Mouse (Mus musculus) liver, postnatal 0 days (tissue): ENCODE measurements around the gene Zfp763. TPM values are rescaled to one million over a fixed set of nuclear protein-coding genes. Genes with fewer than 3 reads are reported as not detected.
A peak's percentile ranks its signal among the peaks of the same experiment; 100 is the strongest.
"Not testable (repeated sequence)": the region's sequence is repeated elsewhere in the genome, so short reads cannot be mapped to it uniquely, and the experiment has no call there.

Experiments used
- ATAC-seq: fragments of 200-750 bp; cut with Nextera tagmentation; 2 replicates; pipeline ENCODE4 v1.8.0; 2017; ENCODE audit warnings: mild to moderate bottlenecking, moderate library complexity
- DNase-seq: peaks from one replicate; pipeline ENCODE4 v3.0.0-alpha.2; 2016
- H3K27ac ChIP-seq: fragments of 300-500 bp; sonication (generic); 2 replicates; pipeline ENCODE4 v1.5.1; 2014; ENCODE audit warnings: antibody characterized with exemption, moderate library complexity, mild to moderate bottlenecking, low read depth
- H3K27me3 ChIP-seq: fragments of 300-500 bp; sonication (generic); 2 replicates; pipeline ENCODE4 v1.6.1; 2014; ENCODE audit warnings: low read length, control low read depth, mixed read lengths; ENCODE audit not compliant: insufficient read depth
- H3K36me3 ChIP-seq: fragments of 300-500 bp; sonication (generic); replicated peaks from 2 replicates; pipeline ENCODE4 v1.6.1; 2014; ENCODE audit warnings: mild to moderate bottlenecking, control low read depth, low read length, moderate library complexity, mixed read lengths; ENCODE audit not compliant: insufficient read depth
- H3K4me1 ChIP-seq: fragments of 300-500 bp; sonication (generic); 2 replicates; pipeline ENCODE4 v1.6.1; 2014; ENCODE audit warnings: antibody characterized with exemption, mild to moderate bottlenecking, control low read depth; ENCODE audit not compliant: insufficient read depth
- H3K4me2 ChIP-seq: fragments of 300-500 bp; sonication (generic); 2 replicates; pipeline ENCODE4 v1.6.1; 2014; ENCODE audit warnings: low read depth, mild to moderate bottlenecking, low read length, moderate library complexity, mixed read lengths
- H3K4me3 ChIP-seq: fragments of 300-500 bp; sonication (generic); 2 replicates; pipeline ENCODE4 v1.5.1; 2014; ENCODE audit warnings: low read depth, low read length
- H3K9ac ChIP-seq: fragments of 300-500 bp; sonication (generic); replicated peaks from 2 replicates; pipeline ENCODE4 v1.6.1; 2014; ENCODE audit warnings: mild to moderate bottlenecking, moderate library complexity
- H3K9me3 ChIP-seq: fragments of 300-500 bp; sonication (generic); 2 replicates; pipeline ENCODE4 v1.6.1; 2016; ENCODE audit warnings: mild to moderate bottlenecking, control low read depth, low read length, mixed read lengths
- CTCF ChIP-seq: sonication (generic); IDR thresholded peaks from 2 replicates; pipeline ENCODE4 v1.5.1; 2016; ENCODE audit warnings: antibody characterized with exemption, low read depth
- EP300 ChIP-seq: IDR thresholded peaks from 2 replicates; pipeline ENCODE4 v1.6.1; 2016; ENCODE audit warnings: antibody characterized with exemption, low read depth, mild to moderate bottlenecking
- WGBS: fragments of 180-500 bp; shearing (Covaris S2); extraction: QIAGEN DNeasy Blood & Tissue Kit; methylation state at CpG from one replicate; pipeline ENCODE4 v1.1.7; 2014; ENCODE audit not compliant: insufficient replicate concordance; 5-methylcytosine and 5-hydroxymethylcytosine counted together
- polyA plus RNA-seq: library from polyadenylated mRNA; unstranded; fragments of >200 nt; fragmentation: Nextera tagmentation; extraction: Ambion mirVana; gene quantifications from 2 replicates; pipeline ENCODE4 v1.2.1, GENCODE M21; 2015

Zfp763 gene
- 1.4 and 1.5 TPM in 2 replicates for polyA plus RNA-seq

- peak within 1 kb of the TSS; percentile 88 for H3K9ac ChIP-seq
- peak within 1 kb of the TSS; percentile 85 for H3K4me2 ChIP-seq
- no peaks in the 10 kb centered on the region for H3K27me3 ChIP-seq
- peak; percentile 83 for DNase-seq
- H3K4me3 ChIP-seq, result peak within 1 kb of the TSS; percentile 87
- H3K4me1 ChIP-seq, result no peaks in the 10 kb centered on the region
- no peak for TF ChIP-seq EP300
- 0 out of 2 replicates have a peak, but pooled peaks have one; percentile 10 for TF ChIP-seq CTCF
- WGBS, result 3% methylated on average over 27 of the region's 27 CpGs
- H3K27ac ChIP-seq, result peak within 1 kb of the TSS; percentile 92
- ATAC-seq, result peak; percentile 99
- H3K36me3 ChIP-seq, result no peaks in the 10 kb centered on the region
- no peaks in the 10 kb centered on the region for H3K9me3 ChIP-seq
These were observed at the start of gene Zfp763 for GRCm38 (mm10) chr17:33032900-33033891. TSS of gene Zfp763 (minus strand) at chr17:33033402.

GRCm38 (mm10) chr17:33067958-33068357, 34.8 kb upstream of the Zfp763 start, which contains the start of gene 4921501E09Rik:
TSS of gene 4921501E09Rik (minus strand) at chr17:33068058.
- TF ChIP-seq CTCF, result no peak
- no peak for TF ChIP-seq EP300
- WGBS, result 48% methylated on average over 1 of the region's 1 CpGs
- H3K4me2 ChIP-seq, result no peak within 1 kb of the TSS
- ATAC-seq, result no peak
- H3K4me1 ChIP-seq, result no peaks in the 10 kb centered on the region
- no peaks in the 10 kb centered on the region for H3K9me3 ChIP-seq
- no peak for DNase-seq
- H3K9ac ChIP-seq, result no peak within 1 kb of the TSS
- no peaks in the 10 kb centered on the region for H3K36me3 ChIP-seq
- H3K4me3 ChIP-seq, result no peak within 1 kb of the TSS
- no peaks in the 10 kb centered on the region for H3K27me3 ChIP-seq
- no peak within 1 kb of the TSS for H3K27ac ChIP-seq

- H3K4me3 ChIP-seq, result no peak overlapping the region
- H3K9ac ChIP-seq, result no peak overlapping the region
- no peaks in the 10 kb centered on the region for H3K27me3 ChIP-seq
- no peaks in the 10 kb centered on the region for H3K36me3 ChIP-seq
- WGBS, result 4% methylated on average over 1 of the region's 1 CpGs
- H3K9me3 ChIP-seq, result no peaks in the 10 kb centered on the region
- H3K4me1 ChIP-seq, result no peaks in the 10 kb centered on the region
- H3K27ac ChIP-seq, result no peak overlapping the region
- no peak for DNase-seq
- no peak overlapping the region for H3K4me2 ChIP-seq
- no peak for ATAC-seq
- TF ChIP-seq EP300, result no peak
- no peak for TF ChIP-seq CTCF
These were observed 29.8 kb upstream of the Zfp763 start for GRCm38 (mm10) chr17:33063001-33063400.

- H3K27ac ChIP-seq, result no peak overlapping the region
- ATAC-seq (no peak), DNase-seq (no peak)
- no peaks in the 10 kb centered on the region for H3K27me3 ChIP-seq
- TF ChIP-seq CTCF (no peak), EP300 (no peak)
- H3K4me3 ChIP-seq, result no peak overlapping the region
- WGBS, result 4% methylated on average over 1 of the region's 1 CpGs
- no peak overlapping the region for H3K9ac ChIP-seq
- H3K4me1 ChIP-seq, result no peaks in the 10 kb centered on the region
- no peak overlapping the region for H3K4me2 ChIP-seq
- no peaks in the 10 kb centered on the region for H3K9me3 ChIP-seq
- H3K36me3 ChIP-seq, result no peaks in the 10 kb centered on the region
These were observed 25.6 kb upstream of the Zfp763 start for GRCm38 (mm10) chr17:33058791-33059190.

- no peaks in the 10 kb centered on the region for H3K4me1 ChIP-seq
- no peak overlapping the region for H3K27ac ChIP-seq
- no peaks in the 10 kb centered on the region for H3K36me3 ChIP-seq
- 7% methylated on average over 10 of the region's 10 CpGs for WGBS
- no peaks in the 10 kb centered on the region; the same call in 1 of the 2 replicates for H3K9me3 ChIP-seq
- H3K4me2 ChIP-seq, result peak overlapping the region; percentile 85
- no peak for DNase-seq
- H3K9ac ChIP-seq, result peak overlapping the region; percentile 88; the same call in 1 of the 2 replicates
- no peaks in the 10 kb centered on the region for H3K27me3 ChIP-seq
- H3K4me3 ChIP-seq, result peak overlapping the region; percentile 87
- no peak for TF ChIP-seq CTCF
- TF ChIP-seq EP300, result no peak
- ATAC-seq, result no peak
These were observed 826 bp downstream of the Zfp763 start for GRCm38 (mm10) chr17:33032376-33032775.

- DNase-seq, result not testable (repeated sequence)
These were observed 12.8 kb downstream of the Zfp763 start for GRCm38 (mm10) chr17:33020434-33020833.

More at GRCm38 (mm10) chr17:33020434-33020833, 12.8 kb downstream of the Zfp763 start:
- not testable (repeated sequence) for H3K27ac ChIP-seq, H3K4me1 ChIP-seq, H3K4me2 ChIP-seq, H3K4me3 ChIP-seq, ATAC-seq, H3K27me3 ChIP-seq, H3K9ac ChIP-seq
- Histone ChIP-seq H3K9me3 (peaks cover 33% of the 10 kb centered on the region), H3K36me3 (peaks cover 31% of the 10 kb centered on the region)
